Mouse (Mus musculus): Measurements from ENCODE around the gene Spsb4. TPM values are rescaled to one million over a fixed set of nuclear protein-coding genes. Genes with fewer than 3 reads are reported as not detected.

Spsb4 gene
- total and polyA plus RNA-seq, 2 experiments from 2014 or later, result 31.8 to 36.4 TPM

- no peak for TF ChIP-seq EP300 (IDR thresholded peaks at IDR 0.05; ENCODE audit: low read depth)
- TF ChIP-seq CTCF (IDR thresholded peaks at IDR 0.05; ENCODE audit: low read depth), result no peak
- Histone ChIP-seq H3K36me3 (replicated peaks; ENCODE audit: control insufficient read depth, insufficient read depth, low read length) (no peaks in the 10 kb centered on the region), H3K4me3 (ENCODE audit: low read depth, low read length) (no peak overlapping the region), H3K9ac (replicated peaks; ENCODE audit: low read depth, low read length) (no peak overlapping the region), H3K4me1 (ENCODE audit: control insufficient read depth, insufficient read depth) (peaks cover 30% of the 10 kb centered on the region), H3K27me3 (ENCODE audit: control insufficient read depth, insufficient read depth, low read length) (no peaks in the 10 kb centered on the region), H3K9me3 (replicated peaks; ENCODE audit: control insufficient read depth, low read length) (no peaks in the 10 kb centered on the region), H3K4me2 (ENCODE audit: low read depth, low read length) (no peak overlapping the region), H3K27ac (ENCODE audit: low read depth) (no peak overlapping the region)
- 95% methylated on average over 25 of the region's 25 CpGs for WGBS
- DNase-seq (ENCODE audit: low spot score) (no peak), ATAC-seq (ENCODE audit: insufficient read depth, low read depth) (no peak)
These were observed 22.9 kb downstream of the Spsb4 start for GRCm38 (mm10) chr9:96995717-96996116.

DNA sequence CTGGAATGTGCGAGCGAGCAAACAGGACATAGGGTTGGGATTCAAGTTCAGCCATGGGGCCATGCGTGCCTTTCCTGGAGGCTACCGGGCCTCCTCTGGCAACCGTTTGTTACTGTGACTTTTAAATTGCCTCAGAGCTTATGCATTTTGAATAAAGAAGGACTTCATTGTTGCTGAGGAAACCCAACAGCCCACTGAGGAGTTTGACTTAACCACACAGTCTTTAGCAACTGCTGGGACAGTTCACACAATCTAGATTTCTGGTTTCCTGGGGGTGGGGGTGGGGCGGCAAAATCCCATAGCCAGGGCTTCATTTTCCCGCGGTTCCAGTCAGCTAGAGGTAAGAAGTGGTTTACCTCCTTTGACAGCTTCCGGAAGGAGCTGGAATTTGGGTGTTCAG, 23.9 kb downstream of the Spsb4 start:
- H3K9me3 ChIP-seq (replicated peaks; ENCODE audit: control insufficient read depth, low read length), result no peaks in the 10 kb centered on the region
- no peaks in the 10 kb centered on the region for H3K27me3 ChIP-seq (ENCODE audit: control insufficient read depth, insufficient read depth, low read length)
- no peak for DNase-seq (ENCODE audit: low spot score)
- H3K4me1 ChIP-seq (ENCODE audit: control insufficient read depth, insufficient read depth), result peaks cover 39% of the 10 kb centered on the region
- 81% methylated on average over 9 of the region's 9 CpGs for WGBS
- TF ChIP-seq EP300 (IDR thresholded peaks at IDR 0.05; ENCODE audit: low read depth) (no peak), CTCF (IDR thresholded peaks at IDR 0.05; ENCODE audit: low read depth) (no peak)
- no peak overlapping the region for H3K9ac ChIP-seq (replicated peaks; ENCODE audit: low read depth, low read length)
- no peak overlapping the region for H3K4me2 ChIP-seq (ENCODE audit: low read depth, low read length)
- no peak overlapping the region for H3K27ac ChIP-seq (ENCODE audit: low read depth)
- no peaks in the 10 kb centered on the region for H3K36me3 ChIP-seq (replicated peaks; ENCODE audit: control insufficient read depth, insufficient read depth, low read length)
- H3K4me3 ChIP-seq (ENCODE audit: low read depth, low read length), result no peak overlapping the region
- ATAC-seq (ENCODE audit: insufficient read depth, low read depth), result no peak

DNA sequence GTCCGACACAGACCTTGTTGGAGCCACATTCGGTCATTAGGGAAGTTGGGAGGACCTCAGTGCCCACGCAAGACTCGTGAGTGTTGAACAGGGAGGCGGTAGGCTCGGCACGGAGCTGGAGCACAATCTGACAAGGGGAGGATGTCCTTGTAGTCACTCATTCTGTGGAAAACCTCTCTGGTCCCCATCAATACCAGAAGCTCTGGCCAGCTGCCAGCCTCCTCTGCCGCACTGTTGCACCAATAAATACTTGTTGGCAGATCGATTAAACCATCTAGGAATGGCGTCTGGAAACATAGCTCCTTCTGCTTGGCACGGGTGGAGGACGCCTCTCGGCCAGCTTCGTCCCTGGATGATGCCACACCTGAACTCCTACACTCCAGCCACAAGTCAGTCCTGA, 27.5 kb downstream of the Spsb4 start:
- ATAC-seq (ENCODE audit: insufficient read depth, low read depth) (no peak), DNase-seq (ENCODE audit: low spot score) (no peak)
- H3K9me3 ChIP-seq (replicated peaks; ENCODE audit: control insufficient read depth, low read length), result no peaks in the 10 kb centered on the region
- WGBS, result 50% methylated on average over 14 of the region's 14 CpGs
- no peak overlapping the region for H3K27ac ChIP-seq (ENCODE audit: low read depth)
- no peaks in the 10 kb centered on the region for H3K27me3 ChIP-seq (ENCODE audit: control insufficient read depth, insufficient read depth, low read length)
- H3K4me1 ChIP-seq (ENCODE audit: control insufficient read depth, insufficient read depth), result peaks cover 56% of the 10 kb centered on the region
- H3K4me2 ChIP-seq (ENCODE audit: low read depth, low read length), result no peak overlapping the region
- no peak overlapping the region for H3K4me3 ChIP-seq (ENCODE audit: low read depth, low read length)
- TF ChIP-seq CTCF (IDR thresholded peaks at IDR 0.05; ENCODE audit: low read depth), result no peak
- no peak for TF ChIP-seq EP300 (IDR thresholded peaks at IDR 0.05; ENCODE audit: low read depth)
- no peaks in the 10 kb centered on the region for H3K36me3 ChIP-seq (replicated peaks; ENCODE audit: control insufficient read depth, insufficient read depth, low read length)
- no peak overlapping the region for H3K9ac ChIP-seq (replicated peaks; ENCODE audit: low read depth, low read length)

GRCm38 (mm10) chr9:96989389-96989990, 29.2 kb downstream of the Spsb4 start:
- DNase-seq (ENCODE audit: low spot score) (peak; percentile 57), ATAC-seq (ENCODE audit: insufficient read depth, low read depth) (peak; percentile 51; the same call in 1 of the 2 replicates)
- Histone ChIP-seq H3K27ac (ENCODE audit: low read depth) (peak overlapping the region; percentile 41), H3K4me3 (ENCODE audit: low read depth, low read length) (no peak overlapping the region), H3K27me3 (ENCODE audit: control insufficient read depth, insufficient read depth, low read length) (no peaks in the 10 kb centered on the region), H3K9me3 (replicated peaks; ENCODE audit: control insufficient read depth, low read length) (no peaks in the 10 kb centered on the region), H3K9ac (replicated peaks; ENCODE audit: low read depth, low read length) (no peak overlapping the region), H3K4me2 (ENCODE audit: low read depth, low read length) (no peak overlapping the region), H3K36me3 (replicated peaks; ENCODE audit: control insufficient read depth, insufficient read depth, low read length) (no peaks in the 10 kb centered on the region), H3K4me1 (ENCODE audit: control insufficient read depth, insufficient read depth) (peaks cover 54% of the 10 kb centered on the region)
- 30% methylated on average over 10 of the region's 10 CpGs for WGBS
- TF ChIP-seq EP300 (IDR thresholded peaks at IDR 0.05; ENCODE audit: low read depth), result no peak
- no peak for TF ChIP-seq CTCF (IDR thresholded peaks at IDR 0.05; ENCODE audit: low read depth)

DNA sequence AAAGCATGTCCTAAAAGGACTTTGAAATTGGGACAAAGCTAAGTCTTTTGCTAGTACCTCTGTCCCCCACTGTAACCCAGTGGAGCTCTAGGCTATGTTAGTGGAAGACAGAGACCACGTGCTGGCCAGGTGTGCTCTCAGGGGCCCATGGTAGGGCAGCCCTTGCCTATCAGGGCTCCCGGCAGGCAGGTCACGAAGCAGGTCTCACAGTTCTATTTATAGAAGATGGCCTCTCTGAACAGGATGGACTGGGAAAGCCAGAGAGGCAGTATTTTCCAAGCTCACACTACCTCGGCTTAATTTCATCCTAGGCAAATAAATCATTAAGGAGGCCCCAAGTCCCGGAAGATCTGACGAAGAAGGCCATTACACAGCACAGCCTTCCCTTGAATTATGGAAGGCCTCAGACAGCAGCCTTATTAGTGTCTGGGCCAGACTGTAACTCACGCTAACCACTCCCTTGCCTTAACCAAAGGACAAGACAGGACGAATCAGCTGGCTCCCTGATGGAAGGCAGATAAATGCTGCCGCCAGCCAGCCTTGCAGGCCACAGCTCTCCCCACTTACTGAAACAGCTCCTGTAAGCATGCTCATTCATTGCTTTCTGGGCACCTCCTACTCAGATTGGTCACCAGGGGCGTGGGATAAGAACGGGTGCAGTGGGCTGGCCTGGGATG, 31.7 kb downstream of the Spsb4 start:
- Histone ChIP-seq H3K4me1 (ENCODE audit: control insufficient read depth, insufficient read depth) (peaks cover 52% of the 10 kb centered on the region), H3K4me3 (ENCODE audit: low read depth, low read length) (no peak overlapping the region), H3K9ac (replicated peaks; ENCODE audit: low read depth, low read length) (no peak overlapping the region), H3K27ac (ENCODE audit: low read depth) (peak overlapping the region; percentile 56), H3K27me3 (ENCODE audit: control insufficient read depth, insufficient read depth, low read length) (no peaks in the 10 kb centered on the region), H3K36me3 (replicated peaks; ENCODE audit: control insufficient read depth, insufficient read depth, low read length) (no peaks in the 10 kb centered on the region), H3K4me2 (ENCODE audit: low read depth, low read length) (no peak overlapping the region), H3K9me3 (replicated peaks; ENCODE audit: control insufficient read depth, low read length) (no peaks in the 10 kb centered on the region)
- no peak for TF ChIP-seq EP300 (IDR thresholded peaks at IDR 0.05; ENCODE audit: low read depth)
- TF ChIP-seq CTCF (IDR thresholded peaks at IDR 0.05; ENCODE audit: low read depth), result peak; percentile 14; the same call in 1 of the 2 replicates
- WGBS, result 29% methylated on average over 11 of the region's 11 CpGs
- no peak for DNase-seq (ENCODE audit: low spot score)
- ATAC-seq (ENCODE audit: insufficient read depth, low read depth), result peak; percentile 59

All from heart, postnatal 0 days (tissue).